Mouse (Mus musculus): ENCODE data around the gene Dgkg.
A peak's percentile ranks its signal among the peaks of the same experiment; 100 is the strongest.

Gene Dgkg

DNA sequence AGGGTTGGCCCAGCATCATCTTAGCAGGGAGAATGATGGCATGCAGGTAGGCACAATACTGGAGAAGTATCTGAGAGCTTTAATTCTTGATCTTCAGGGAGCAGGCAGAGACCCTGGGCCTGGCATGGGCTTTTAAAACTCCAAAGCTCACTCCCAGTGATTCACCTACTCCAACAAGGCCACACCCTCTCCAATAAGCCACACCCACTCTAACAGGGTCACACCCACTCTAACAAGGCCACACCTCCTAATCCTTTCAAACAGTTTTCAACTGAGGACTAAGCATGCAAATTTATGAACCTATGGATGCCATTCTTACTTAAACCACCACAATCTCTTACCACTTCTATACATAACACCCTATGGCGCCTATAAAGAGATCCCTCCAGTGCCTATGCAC, 11.8 kb downstream of the Dgkg start:
- DNase-seq (ENCODE audit: low read depth, low spot score) = no peak

DNA sequence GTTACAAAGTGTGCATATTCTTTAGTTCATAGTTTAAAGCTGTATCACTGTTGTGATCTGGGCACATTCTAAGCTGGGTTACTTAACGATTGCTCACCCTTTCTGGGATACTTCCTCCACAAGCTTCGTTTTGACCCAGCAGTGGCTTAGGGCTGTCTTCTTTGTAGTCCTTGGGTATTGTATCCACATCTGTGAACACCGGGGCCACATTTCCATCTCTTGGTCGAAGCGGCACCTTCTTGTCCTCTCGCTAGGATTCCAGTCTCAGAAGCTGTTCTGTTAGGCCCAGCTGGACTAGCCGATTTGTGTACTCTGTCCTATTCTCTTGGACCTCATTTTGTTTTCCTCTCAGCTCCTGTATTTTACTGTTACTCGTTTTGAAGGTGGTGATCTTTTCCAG, 13.6 kb downstream of the Dgkg start:
- no peak for DNase-seq (ENCODE audit: low read depth, low spot score)

DNA sequence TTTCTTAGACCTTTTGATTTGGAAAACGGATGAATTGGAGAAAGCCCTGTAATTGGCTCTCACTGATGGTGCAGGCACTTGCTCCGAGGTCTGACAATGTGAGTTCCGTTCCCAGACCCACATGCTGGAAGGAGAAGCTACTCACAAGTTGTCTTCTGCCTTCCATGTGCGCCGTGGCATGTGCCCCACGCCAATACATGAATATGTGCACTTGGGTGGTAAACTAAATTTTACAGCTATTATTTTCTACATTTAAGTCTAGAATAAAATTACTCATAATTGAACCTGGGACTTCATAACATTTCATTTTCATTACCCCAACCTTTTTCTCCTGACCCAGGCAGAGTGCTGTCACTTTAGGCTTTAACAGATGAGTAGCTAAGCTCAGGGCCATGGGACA, 14.1 kb downstream of the Dgkg start:
- no peak for DNase-seq (ENCODE audit: low read depth, low spot score)

DNA sequence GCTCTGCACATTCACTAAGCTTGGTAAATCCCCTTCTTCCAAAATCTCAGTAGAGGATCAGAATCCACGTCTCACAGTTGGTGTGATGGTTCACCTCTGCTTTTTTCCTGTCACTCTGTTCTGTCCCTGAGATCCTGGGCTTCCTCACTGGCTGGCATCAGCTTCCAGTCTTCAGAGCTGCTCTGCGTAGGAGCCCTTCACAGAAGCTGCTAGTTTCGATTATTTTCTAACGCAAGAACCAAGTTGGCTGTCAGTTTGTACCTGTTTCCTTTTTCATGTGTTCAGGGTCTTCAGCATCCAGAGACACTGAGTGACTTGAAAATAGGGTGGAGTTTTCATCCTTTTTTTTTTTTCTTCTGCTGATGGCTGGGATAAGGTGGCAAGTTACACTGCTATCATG, 15.0 kb downstream of the Dgkg start:
- no peak for DNase-seq (ENCODE audit: low read depth, low spot score)

DNA sequence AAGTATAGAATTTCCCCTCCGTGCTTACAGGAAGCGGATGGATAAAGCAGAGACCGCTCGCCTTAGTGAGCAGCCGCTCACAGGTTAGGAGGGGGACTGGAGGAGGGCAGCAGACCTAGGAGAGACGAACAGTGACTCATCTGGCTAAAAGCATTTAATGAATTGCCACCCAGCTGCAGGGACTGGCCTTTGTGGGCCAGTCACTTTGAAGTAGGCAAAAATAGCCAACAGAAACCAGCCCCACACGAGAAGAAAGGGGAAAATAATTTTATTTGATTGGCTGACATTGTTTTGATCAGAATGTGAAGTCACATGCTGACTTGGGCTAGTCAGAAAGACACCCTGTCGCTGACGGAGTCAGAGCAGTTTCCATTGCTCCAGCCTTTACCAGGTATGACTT, 15.4 kb downstream of the Dgkg start:
- DNase-seq (ENCODE audit: low read depth, low spot score) = no peak

DNA sequence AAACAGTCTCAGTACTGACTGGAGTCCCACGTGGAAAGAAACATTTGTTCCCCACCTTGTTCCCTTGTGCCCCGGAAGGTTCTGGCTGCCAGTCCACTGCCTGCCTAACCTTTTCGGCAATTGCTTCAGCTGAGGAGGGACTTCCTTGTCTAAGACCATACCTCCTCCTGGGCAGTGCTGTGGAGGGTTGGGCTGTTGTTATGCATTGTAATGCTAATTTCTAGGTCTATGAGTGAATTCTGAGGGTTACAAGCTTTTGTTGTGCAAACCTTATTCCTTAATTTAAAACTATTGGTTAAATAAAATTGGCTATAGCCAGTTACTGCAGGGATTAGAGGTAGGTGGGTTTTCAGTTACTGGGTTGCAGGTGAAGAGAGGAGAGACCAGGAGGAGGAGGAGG, 19.7 kb downstream of the Dgkg start:
- DNase-seq (ENCODE audit: low read depth, low spot score) = no peak

DNA sequence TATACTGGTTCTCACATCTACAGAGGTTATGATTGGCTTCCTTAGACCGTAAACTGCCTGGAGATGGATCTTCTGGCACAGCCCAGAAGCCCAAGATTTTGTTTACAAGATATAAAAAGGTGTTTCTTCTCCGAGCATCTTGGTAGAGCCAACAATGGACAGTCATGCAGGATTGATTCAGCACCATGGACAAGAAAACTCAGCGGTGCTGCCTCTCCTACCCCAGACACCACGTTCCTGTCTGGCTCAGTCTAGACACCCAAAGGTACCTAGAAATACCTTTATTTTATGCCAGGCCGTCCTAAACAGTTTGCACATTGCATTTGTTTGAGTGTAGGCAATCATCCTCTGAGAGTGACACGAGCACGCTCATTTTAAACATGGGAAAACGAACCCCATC, 21.3 kb downstream of the Dgkg start:
- no peak for DNase-seq (ENCODE audit: low read depth, low spot score)

DNA sequence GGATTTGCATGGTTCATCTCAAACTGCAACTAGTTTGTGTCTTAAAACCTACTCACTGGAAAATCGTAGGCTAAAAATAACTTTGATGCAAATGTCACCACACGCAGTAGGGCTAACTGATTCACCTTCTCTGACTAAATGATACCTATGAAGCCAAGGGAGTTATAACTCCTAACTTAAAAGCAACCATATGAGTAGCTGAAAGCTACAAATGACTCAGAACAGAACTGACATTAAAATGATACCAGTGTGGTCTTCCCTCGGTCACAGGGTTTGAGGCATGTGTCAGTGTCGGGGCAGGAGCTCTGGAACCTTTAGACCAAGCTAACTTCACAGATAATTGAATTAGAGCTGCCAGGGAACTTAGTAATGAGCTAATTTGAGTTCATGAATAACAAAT, 24.0 kb downstream of the Dgkg start:
- DNase-seq (ENCODE audit: low read depth, low spot score) = no peak

DNA sequence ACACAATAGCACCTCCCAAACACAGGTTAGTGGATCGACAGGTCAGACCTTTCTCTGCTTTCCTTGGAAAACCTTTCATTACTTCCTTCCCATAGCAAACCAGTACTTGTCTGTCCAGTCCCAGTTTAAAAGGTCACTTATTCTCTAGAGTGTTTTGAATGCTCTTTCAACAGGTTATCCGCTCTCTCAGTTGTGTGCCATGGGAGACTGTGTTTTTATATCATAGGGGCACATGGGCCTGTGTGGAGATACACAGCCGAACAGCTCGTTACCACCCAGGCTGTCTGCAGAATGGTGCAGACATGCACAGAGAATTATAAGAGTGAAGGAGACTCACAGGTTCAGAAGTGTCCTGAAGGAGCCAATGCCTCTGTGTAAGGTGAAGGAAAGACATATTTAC, 26.7 kb downstream of the Dgkg start:
- DNase-seq (ENCODE audit: low read depth, low spot score) = no peak

DNA sequence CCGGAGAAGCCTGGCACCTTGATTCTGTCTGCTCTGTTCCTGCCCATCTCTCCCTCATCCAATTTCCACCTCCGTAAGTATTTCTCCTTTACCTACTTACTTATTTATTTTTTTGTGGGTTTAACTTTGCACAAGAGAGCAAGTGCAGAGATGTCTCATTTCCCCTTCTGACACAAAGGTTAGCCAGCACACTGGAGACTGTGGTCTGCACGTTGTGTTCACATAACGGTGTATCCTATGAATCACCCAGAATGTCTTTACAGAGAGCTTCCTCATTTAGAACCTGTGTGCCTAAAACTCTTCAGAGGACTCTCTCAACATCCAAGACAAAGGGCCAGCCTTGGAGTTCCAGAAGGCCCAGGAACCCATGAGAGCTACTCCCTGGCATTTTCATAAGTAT, 27.1 kb downstream of the Dgkg start:
- DNase-seq (ENCODE audit: low read depth, low spot score) = no peak

DNA sequence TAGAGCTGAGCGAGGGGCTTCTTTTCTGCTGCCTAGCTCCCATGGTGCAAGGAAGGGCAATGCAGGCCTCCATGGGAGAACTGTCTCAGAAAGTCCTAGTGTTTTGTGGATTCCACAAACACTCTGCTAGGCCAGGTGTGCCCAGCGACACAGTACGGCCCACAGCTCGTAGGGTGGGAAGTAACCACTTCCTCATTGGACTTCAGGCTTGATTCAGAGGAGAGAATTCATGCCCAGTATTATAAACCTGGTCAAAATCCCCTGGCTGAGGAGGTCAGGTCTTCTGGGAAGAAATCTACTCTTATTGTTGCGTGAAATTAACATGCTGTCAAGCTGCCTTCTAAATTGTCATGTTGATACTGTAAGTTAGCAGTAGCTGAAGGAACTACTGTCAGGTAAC, 31.0 kb downstream of the Dgkg start:
- DNase-seq (ENCODE audit: low read depth, low spot score) = no peak

DNA sequence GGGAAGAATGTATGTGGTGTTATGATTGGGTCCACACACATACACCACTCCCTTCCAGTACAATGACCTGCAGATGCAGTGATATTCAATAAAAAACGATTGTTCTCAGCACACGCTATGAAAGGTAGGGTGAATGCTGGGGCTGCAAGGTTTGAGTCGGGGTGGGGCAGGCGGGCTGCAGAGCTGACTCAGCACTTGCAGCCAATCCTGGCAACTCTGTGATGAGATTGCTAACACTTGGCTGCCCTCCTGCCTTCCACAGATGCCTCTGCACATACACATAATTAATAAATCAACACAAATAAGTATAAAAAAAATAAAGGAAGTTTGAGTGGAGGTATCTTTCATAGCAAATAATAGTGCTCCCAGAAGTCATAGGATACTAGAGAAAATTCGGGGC, 31.6 kb downstream of the Dgkg start:
- DNase-seq (ENCODE audit: low read depth, low spot score) = no peak

DNA sequence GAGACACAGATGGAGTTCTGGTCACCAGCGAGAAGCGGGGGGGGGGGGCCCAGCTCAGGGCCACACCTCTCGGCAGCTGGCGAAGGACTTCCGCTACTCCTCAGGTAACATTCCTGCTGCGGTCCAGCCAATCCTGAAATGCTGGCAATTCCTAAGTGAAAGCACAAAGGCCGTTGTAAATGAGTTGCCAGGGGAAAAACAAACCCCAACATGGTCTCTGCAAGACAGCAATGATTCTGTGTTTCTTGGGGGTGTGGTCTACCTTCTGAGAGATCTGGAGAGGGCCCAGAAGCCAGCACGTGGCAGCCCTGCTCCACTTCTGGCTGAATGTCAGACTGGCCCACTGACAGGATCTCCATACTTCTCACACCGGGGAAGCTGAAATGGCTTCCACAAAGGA, 34.7 kb downstream of the Dgkg start:
- no peak for DNase-seq (ENCODE audit: low read depth, low spot score)

DNA sequence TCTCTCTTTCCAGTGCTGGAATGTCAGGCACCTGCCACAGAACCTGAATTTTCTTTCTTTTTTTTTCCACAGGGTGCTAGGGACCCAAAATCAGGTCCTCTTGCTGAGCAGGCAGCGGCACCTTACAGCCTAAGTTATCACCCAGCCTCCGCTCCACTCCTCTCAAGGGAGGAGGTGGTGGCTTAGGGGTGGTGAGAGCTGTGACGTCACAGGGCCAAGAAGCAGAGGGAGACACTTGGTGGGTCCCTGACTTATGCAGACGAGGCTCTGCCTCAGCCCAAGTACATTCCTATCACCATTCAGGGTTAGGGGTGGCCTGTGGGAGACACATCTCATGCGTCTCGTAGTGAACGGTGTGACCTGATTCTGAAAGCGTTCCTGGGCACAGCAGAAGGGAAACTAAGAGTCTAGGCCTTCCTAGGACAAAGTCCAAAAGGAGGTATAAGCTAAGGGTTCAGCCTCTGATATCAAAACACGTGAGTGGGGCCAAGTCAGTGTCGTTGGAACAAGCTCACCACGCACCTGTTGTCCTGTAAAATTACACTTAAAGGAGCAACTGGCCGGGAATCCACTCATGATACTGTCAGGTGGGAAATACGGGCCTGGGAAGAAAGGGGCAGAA, 35.6 kb downstream of the Dgkg start:
- no peak for DNase-seq (ENCODE audit: low read depth, low spot score)

DNA sequence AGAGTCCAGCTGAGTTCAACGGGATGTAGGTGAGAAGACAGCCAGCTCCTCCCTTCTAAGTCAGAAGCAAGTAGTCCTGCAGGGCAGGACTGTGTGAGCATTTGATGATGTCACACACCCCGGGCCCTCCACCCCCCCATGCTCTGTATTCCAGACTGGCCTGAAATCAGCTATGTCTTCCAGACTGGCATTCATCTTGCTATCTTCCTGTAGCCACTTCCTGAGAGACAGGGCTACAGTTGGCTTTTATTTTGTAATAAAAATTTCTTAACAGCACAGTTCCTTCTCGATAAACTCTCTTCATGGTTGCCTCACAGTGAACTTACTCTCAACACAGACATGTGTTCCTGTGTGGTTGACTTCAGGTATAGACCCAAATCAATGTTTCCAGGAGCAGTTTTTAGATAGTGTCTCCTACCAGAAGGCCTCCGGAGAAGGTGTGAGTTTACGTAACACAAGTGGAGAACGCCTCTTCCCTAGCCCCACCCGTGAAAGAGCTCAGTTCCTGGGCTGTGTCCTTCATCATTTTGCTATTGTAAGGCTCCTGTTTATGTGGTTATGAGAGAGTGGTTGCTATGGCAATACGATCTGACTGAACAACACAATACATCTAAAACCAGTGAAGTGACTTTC, 38.5 kb downstream of the Dgkg start:
- DNase-seq (ENCODE audit: low read depth, low spot score) = no peak

DNA sequence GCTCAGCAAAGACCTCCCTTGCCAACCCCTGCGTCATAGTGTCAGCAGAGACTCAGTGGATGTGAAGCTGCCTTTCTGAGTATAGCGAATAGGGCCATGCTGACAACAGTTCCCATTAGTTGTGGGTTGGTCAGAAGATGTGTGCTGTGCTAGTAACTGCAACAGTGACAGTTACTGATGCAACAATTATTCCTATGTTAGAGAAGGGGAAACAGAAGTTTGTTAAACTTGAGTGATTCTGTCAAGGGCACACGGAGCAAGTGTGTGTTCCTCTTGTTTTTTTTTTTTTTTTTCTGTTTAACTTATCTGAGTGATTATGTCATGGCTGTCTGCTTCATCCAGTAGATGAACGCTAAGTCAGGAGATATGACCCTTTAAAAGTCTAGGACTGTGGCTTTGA, 41.2 kb downstream of the Dgkg start:
- no peak for DNase-seq (ENCODE audit: low read depth, low spot score)

DNA sequence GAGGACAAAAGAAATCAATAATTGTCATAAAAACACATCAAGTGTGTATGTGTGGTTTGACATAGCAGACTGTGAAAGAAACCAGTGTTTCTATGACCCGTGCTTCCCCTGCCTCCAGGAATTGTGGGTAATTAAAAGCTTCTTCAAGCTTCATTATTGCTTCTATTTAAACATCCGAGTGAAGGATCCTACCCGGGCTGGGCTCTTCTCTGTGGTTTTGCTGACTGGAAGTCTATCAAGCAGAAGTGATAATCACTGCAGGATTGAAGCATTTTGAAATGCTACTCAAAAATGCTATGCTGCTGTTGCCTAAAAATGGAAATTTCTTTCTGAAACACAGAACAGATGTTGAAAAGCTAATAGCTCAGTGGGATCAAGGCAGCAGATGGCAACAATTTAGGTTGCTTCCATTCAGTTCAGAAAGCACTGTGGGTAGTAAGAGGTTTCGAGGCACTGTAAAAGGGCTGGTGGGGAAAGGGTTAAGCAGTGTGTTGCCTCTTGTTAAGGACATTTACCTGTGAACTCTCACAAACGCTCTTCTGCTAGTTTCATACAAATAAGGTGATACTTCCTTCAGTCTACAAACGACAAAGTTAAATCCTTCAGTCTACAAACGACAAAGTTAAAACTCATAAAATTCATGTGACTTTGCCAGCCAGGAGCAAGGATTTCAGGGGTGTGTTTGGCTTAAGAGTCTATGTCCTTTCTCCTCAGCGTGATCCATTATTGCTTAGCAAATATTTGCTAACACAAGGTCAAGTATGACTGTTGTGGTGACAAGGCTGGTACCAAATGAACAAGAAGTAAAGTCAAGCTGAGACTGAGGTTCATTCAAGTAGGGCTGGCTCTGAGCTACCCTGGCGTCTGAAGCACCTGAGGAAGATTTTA, 43.6 kb downstream of the Dgkg start:
- DNase-seq (ENCODE audit: low read depth, low spot score) = no peak

DNA sequence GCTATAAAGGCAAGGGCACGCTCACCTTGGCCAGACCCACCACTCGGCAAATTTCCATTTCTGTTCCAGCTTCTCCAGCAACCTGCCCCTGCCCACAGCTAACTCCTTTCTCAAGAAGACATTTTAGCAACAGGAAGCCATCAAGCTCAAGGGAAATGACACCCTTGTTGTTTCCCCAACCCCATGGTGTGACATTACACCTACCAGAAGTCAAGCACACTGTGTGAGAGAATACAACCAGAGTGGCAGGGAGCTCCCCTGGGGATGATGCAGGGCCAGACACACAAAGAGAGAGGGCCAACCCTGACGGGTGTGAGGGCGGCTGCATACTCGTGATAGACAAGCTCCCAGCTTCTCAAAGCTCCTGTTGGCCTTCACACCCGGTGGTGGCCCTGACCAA, 49.0 kb downstream of the Dgkg start:
- no peak for DNase-seq (ENCODE audit: low read depth, low spot score)

DNA sequence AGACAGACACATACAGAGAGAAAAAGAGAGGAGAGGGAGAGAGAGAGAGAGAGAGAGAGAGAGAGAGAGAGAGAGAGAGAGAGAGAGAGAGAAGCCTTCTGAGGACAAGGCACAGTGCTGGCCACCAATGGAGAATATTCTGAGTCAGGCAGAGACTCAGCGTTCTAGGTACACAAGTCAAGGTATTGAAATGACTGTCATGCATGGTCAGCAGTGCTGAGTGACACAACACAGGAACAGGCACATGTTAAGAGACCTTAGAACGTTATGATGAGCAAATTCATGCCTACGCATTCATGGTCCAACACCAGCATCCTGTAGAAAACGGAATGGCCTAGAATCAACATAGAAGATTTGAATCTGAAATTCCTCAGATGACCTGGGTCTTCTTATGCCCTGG, 50.0 kb downstream of the Dgkg start:
- DNase-seq (ENCODE audit: low read depth, low spot score) = no peak

DNA sequence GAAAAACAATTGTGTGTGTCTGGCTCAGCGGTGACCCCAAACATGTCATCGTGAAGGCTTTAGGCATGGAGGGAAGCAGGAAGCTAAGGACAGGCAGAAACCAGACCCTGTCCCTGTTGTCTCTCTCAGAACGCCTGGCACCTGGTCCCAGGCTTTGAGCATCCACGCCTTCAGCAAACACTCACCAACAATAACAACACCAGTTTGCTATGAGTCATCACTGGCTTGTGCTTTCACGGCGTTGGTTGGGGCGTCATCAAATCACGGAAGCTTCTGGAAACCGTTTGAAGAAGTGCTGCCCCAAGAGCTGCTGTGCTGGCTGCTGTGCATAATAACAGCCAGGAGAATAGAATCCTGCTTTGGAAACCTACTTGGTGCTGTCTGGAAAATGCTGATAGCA, 54.6 kb downstream of the Dgkg start:
- peak; percentile 6 for DNase-seq (ENCODE audit: low read depth, low spot score)

DNA sequence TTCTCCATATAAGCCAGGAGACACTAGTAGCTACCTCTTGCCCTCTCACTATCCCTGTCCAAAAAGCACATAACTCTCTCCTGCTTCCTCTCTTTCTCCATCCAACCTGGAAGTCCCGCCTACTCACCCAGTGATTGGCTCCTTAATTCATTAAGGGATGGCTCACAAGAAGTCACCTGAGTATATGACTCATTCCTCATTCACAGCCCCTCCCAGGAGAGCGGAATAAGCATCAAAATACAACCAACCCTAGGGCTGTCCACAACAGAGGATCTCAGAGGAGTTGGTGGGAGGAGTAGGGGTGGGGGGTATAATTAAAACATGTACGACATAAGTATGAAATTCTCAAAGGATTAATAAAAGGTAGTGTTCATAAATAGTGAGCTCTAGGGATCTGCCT, 55.3 kb downstream of the Dgkg start:
- no peak for DNase-seq (ENCODE audit: low read depth, low spot score)

DNA sequence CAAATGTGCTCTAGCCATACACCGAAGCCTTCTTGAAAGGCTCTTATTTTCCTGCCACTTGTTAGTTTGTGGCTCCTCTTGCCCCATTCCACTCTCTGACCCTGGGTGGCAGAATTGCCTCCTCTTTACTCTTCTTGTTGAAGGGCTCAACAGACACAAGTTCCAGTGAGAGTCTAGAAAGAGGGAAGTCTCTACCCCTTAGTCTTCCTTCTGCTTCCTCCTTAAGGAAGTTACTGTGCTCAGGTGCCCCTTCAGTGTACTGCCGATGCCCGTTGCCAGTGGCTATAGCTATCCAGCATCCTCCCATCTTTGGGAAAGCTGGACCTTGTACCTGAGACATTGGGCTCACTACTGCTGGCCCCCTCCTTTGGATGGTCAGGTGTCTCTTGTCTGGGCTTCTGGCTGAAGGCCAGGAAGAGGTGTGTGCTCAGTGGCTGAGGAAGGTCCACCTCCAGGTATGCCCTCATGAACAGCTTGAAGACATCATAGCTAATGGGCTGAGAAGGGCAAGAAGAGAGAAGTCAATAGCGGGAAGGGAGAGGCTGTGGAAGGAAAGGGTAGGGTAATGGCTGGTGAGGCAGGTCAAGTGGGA, 56.8 kb downstream of the Dgkg start:
- DNase-seq (ENCODE audit: low read depth, low spot score) = no peak

DNA sequence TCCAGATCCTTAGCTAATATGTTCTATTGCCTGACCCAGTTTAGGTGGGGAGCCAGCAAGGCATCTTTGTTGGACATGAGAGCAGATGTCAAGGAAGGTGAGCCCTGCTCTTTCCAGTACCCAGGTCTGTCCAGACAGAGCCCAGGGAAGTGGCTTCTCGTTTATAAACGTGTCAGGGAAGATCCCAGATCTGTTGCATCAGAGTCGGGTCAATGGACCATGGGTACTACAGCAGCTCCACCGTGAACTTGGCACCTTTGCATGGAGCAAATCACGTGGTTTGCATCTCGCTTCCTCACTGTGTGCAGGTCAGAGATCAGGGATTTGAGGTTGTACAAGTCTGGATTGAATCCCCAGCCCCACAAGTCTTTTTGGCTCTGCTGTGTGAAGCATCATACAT, 58.3 kb downstream of the Dgkg start:
- DNase-seq (ENCODE audit: low read depth, low spot score) = no peak
